Mouse (Mus musculus) lung, postnatal 0 days (tissue): ENCODE measurements around the gene Top2a. TPM values are rescaled to one million over a fixed set of nuclear protein-coding genes. Genes with fewer than 3 reads are reported as not detected.
A peak's percentile ranks its signal among the peaks of the same experiment; 100 is the strongest.

Source experiments
- ATAC-seq: fragments of 200-750 bp; cut with Nextera tagmentation; 2 replicates; pipeline ENCODE4 v1.8.0; 2017; ENCODE audit warnings: moderate library complexity
- DNase-seq: peaks from one replicate; pipeline ENCODE4 v3.0.0-alpha.2; 2016; ENCODE audit warnings: low spot score
- H3K27ac ChIP-seq: fragments of 300-500 bp; sonication (generic); 2 replicates; pipeline ENCODE4 v1.5.1; 2014; ENCODE audit warnings: antibody characterized with exemption, mild to moderate bottlenecking, low read length, mixed read lengths
- H3K27me3 ChIP-seq: fragments of 300-500 bp; sonication (generic); replicated peaks from 2 replicates; pipeline ENCODE4 v1.6.1; 2014; ENCODE audit warnings: low read length, mixed read lengths; ENCODE audit not compliant: insufficient read depth
- H3K36me3 ChIP-seq: fragments of 300-500 bp; sonication (generic); 2 replicates; pipeline ENCODE4 v1.6.1; 2014; ENCODE audit warnings: low read length, mixed read lengths; ENCODE audit not compliant: insufficient read depth
- H3K4me1 ChIP-seq: fragments of 300-500 bp; sonication (generic); 2 replicates; pipeline ENCODE4 v1.6.1; 2014; ENCODE audit warnings: antibody characterized with exemption, low read depth, low read length, mixed read lengths; ENCODE audit not compliant: insufficient read depth
- H3K4me2 ChIP-seq: fragments of 300-500 bp; sonication (generic); replicated peaks from 2 replicates; pipeline ENCODE4 v1.6.1; 2014; ENCODE audit warnings: low read depth, mild to moderate bottlenecking, low read length, moderate library complexity, mixed read lengths
- H3K4me3 ChIP-seq: fragments of 300-500 bp; sonication (generic); 2 replicates; pipeline ENCODE4 v1.5.1; 2014; ENCODE audit warnings: low read depth, low read length
- H3K9ac ChIP-seq: fragments of 300-500 bp; sonication (generic); replicated peaks from 2 replicates; pipeline ENCODE4 v1.6.1; 2014; ENCODE audit warnings: low read depth, mild to moderate bottlenecking
- H3K9me3 ChIP-seq: fragments of 300-500 bp; sonication (generic); 2 replicates; pipeline ENCODE4 v1.6.1; 2016; ENCODE audit warnings: low read length, mixed read lengths
- CTCF ChIP-seq: IDR thresholded peaks from 2 replicates; pipeline ENCODE4 v1.5.1; 2016; ENCODE audit warnings: antibody characterized with exemption, mild to moderate bottlenecking
- EP300 ChIP-seq: IDR thresholded peaks from 2 replicates; pipeline ENCODE4 v1.6.1; 2016; ENCODE audit warnings: antibody characterized with exemption, mild to moderate bottlenecking, control low read depth
- WGBS: fragments of 180-500 bp; shearing (Covaris S2); extraction: QIAGEN DNeasy Blood & Tissue Kit; methylation state at CpG from one replicate; pipeline ENCODE4 v1.1.7; 2014; 5-methylcytosine and 5-hydroxymethylcytosine counted together
- polyA plus RNA-seq: library from polyadenylated mRNA; unstranded; fragments of >200 nt; fragmentation: Nextera tagmentation; extraction: Ambion mirVana; gene quantifications from 2 replicates; pipeline ENCODE4 v1.2.1, GENCODE M21; 2015

Gene Top2a
- polyA plus RNA-seq: 11.1 and 16.9 TPM in 2 replicates

DNA sequence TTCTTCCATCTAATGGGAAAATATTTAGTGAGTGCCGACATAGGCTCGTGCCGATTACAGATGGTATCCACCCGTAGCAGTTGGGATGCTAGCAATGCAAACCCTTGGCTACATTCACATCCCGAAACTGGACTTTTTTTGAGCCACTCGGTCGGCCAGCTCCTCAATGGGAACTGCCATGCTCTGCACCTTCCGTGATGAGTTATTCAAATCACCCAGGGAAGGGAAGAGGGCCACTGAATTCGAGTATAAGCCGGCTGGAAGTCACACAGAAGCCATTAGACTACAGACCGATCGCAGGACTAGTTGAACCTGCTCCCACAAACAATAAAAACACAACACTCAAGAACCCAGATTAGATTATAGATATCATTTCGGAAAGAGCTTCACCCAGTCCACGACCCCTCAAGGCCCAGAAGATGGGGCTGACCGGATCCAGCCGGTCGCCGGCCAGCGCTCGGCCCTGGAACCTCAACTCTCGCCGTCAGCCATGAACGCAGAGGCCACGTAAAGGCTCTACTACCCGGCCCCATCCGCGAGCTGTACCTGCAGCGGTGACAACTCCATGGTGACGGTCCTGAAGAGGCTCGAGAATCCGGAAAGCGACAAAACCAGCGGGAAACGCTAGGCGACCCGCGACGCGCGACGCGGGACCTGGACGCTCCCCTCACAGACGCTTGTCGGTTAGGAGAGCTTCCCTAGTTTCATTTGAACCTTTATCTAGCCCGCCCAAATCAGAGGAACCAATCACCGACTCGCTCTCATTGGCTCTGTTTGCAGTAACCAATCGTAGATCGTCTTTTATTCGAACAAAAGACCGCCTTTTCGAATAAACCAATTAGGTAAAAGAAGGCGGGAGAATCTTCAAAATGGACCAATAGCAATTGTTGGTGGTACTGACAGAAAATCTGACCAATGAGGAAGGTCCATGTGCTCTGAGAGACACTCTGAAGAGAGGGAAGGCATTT, at the start of gene Top2a:
TSS of gene Top2a (minus strand) at position 690 of the 968 bp plus-strand sequence.
- 0 out of 2 replicates have a peak, but pooled peaks cover 4% of the 10 kb centered on the region for H3K4me1 ChIP-seq
- TF ChIP-seq CTCF (no peak), EP300 (peak; percentile 93)
- H3K9ac ChIP-seq: peak within 1 kb of the TSS; percentile 51
- no peaks in the 10 kb centered on the region for H3K36me3 ChIP-seq
- under 1% methylated on average over 54 of the region's 54 CpGs for WGBS
- no peaks in the 10 kb centered on the region for H3K27me3 ChIP-seq
- H3K27ac ChIP-seq: no peak within 1 kb of the TSS
- H3K9me3 ChIP-seq: no peaks in the 10 kb centered on the region
- DNase-seq: peak; percentile 98
- peak; percentile 97 for ATAC-seq
- peak within 1 kb of the TSS; percentile 68 for H3K4me2 ChIP-seq
- H3K4me3 ChIP-seq: peak within 1 kb of the TSS; percentile 79

- H3K27ac ChIP-seq: no peak overlapping the region
- 44% methylated on average over 5 of the region's 5 CpGs for WGBS
- ATAC-seq: no peak
- H3K4me2 ChIP-seq: no peak overlapping the region
- TF ChIP-seq EP300: no peak
- no peak overlapping the region for H3K4me3 ChIP-seq
- DNase-seq: no peak
- H3K9ac ChIP-seq: no peak overlapping the region
- no peaks in the 10 kb centered on the region for H3K4me1 ChIP-seq
- no peaks in the 10 kb centered on the region for H3K27me3 ChIP-seq
- no peaks in the 10 kb centered on the region for H3K9me3 ChIP-seq
- H3K36me3 ChIP-seq: no peaks in the 10 kb centered on the region
Measured at GRCm38 (mm10) chr11:99073781-99074180, 49.8 kb upstream of the Top2a start.

GRCm38 (mm10) chr11:99071866-99072265, 47.9 kb upstream of the Top2a start:
- Histone ChIP-seq H3K9ac (no peak overlapping the region), H3K4me3 (no peak overlapping the region), H3K27me3 (no peaks in the 10 kb centered on the region), H3K4me1 (no peaks in the 10 kb centered on the region), H3K36me3 (no peaks in the 10 kb centered on the region), H3K4me2 (no peak overlapping the region), H3K9me3 (no peaks in the 10 kb centered on the region), H3K27ac (no peak overlapping the region)
- 43% methylated on average over 6 of the region's 6 CpGs for WGBS
- TF ChIP-seq EP300 (no peak), CTCF (no peak)
- DNase-seq (no peak), ATAC-seq (no peak)

GRCm38 (mm10) chr11:99068455-99068854, 44.5 kb upstream of the Top2a start:
- no peak for TF ChIP-seq EP300
- TF ChIP-seq CTCF: no peak
- no peak overlapping the region for H3K9ac ChIP-seq
- DNase-seq: no peak
- no peak overlapping the region for H3K4me2 ChIP-seq
- no peak for ATAC-seq
- H3K9me3 ChIP-seq: no peaks in the 10 kb centered on the region
- no peak overlapping the region for H3K4me3 ChIP-seq
- H3K27me3 ChIP-seq: no peaks in the 10 kb centered on the region
- no peaks in the 10 kb centered on the region for H3K36me3 ChIP-seq
- no peaks in the 10 kb centered on the region for H3K4me1 ChIP-seq
- 75% methylated on average over 5 of the region's 5 CpGs for WGBS
- H3K27ac ChIP-seq: no peak overlapping the region

- no peak for TF ChIP-seq EP300
- no peak for TF ChIP-seq CTCF
- no peak for ATAC-seq
Measured at GRCm38 (mm10) chr11:99067591-99067990, 43.6 kb upstream of the Top2a start.

DNA sequence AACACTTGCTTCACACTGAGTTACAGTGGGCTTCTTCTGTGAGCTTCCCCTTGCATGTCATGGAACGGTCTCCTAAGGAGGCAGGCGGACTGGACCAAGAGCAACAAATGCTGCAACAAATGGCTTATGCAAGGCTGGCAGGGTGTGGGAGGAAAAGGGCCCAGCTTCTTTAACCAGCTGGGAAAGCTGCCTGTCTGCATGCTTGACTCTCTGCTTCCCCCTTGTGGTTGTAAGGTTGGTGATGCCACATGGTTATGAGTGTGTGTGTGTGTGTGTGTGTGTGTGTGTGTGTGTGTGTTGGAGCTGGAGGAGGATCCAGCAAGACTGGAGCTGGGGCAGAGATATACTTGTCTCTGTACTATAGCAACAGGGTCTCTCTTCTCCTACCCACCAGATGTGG, 42.0 kb upstream of the Top2a start:
- no peak overlapping the region for H3K27ac ChIP-seq
- H3K9me3 ChIP-seq: no peaks in the 10 kb centered on the region
- 0 out of 2 replicates have a peak, but pooled peaks have one; percentile 16 for TF ChIP-seq EP300
- TF ChIP-seq CTCF: peak; percentile 99
- DNase-seq (peak; percentile 96), ATAC-seq (peak; percentile 89)
- no peaks in the 10 kb centered on the region for H3K27me3 ChIP-seq
- no peaks in the 10 kb centered on the region for H3K4me1 ChIP-seq
- H3K9ac ChIP-seq: no peak overlapping the region
- no peak overlapping the region for H3K4me3 ChIP-seq
- H3K4me2 ChIP-seq: no peak overlapping the region
- 14% methylated on average over 2 of the region's 2 CpGs for WGBS
- H3K36me3 ChIP-seq: no peaks in the 10 kb centered on the region

More at GRCm38 (mm10) chr11:99067591-99067990, 43.6 kb upstream of the Top2a start:
- H3K9me3 ChIP-seq: no peaks in the 10 kb centered on the region
- no peaks in the 10 kb centered on the region for H3K27me3 ChIP-seq
- H3K36me3 ChIP-seq: no peaks in the 10 kb centered on the region
- 88% methylated on average over 8 of the region's 8 CpGs for WGBS
- no peak overlapping the region for H3K9ac ChIP-seq
- no peaks in the 10 kb centered on the region for H3K4me1 ChIP-seq
- H3K4me3 ChIP-seq: no peak overlapping the region
- H3K4me2 ChIP-seq: no peak overlapping the region
- H3K27ac ChIP-seq: no peak overlapping the region
- no peak for DNase-seq
